Mouse (Mus musculus) midbrain, embryonic 11.5 days (tissue): ENCODE measurements around the gene Gm10382. TPM values are rescaled to one million over a fixed set of nuclear protein-coding genes. Genes with fewer than 3 reads are reported as not detected.

ENCODE experiments used
- ATAC-seq: fragments of 200-750 bp; cut with Nextera tagmentation; 2 replicates; pipeline ENCODE4 v1.8.0; 2017; ENCODE audit warnings: moderate TSS enrichment, moderate library complexity; ENCODE audit not compliant: low FRiP score
- DNase-seq: peaks from one replicate; pipeline ENCODE4 v3.0.0; 2015; ENCODE audit warnings: low spot score; ENCODE audit errors: missing footprints
- H3K27ac ChIP-seq: fragments of 300-500 bp; sonication (generic); 2 replicates; pipeline ENCODE4 v1.5.1; 2014; ENCODE audit warnings: low read depth, low read length
- H3K27me3 ChIP-seq: fragments of 300-500 bp; sonication (generic); 2 replicates; pipeline ENCODE4 v1.6.1; 2014; ENCODE audit warnings: mild to moderate bottlenecking, low read length, moderate library complexity, mixed read lengths; ENCODE audit not compliant: control insufficient read depth, insufficient read depth
- H3K36me3 ChIP-seq: fragments of 300-500 bp; sonication (generic); 2 replicates; pipeline ENCODE4 v1.6.1; 2014; ENCODE audit warnings: mild to moderate bottlenecking, low read length, moderate library complexity, mixed read lengths; ENCODE audit not compliant: control insufficient read depth, insufficient read depth
- H3K4me1 ChIP-seq: fragments of 300-500 bp; sonication (generic); 2 replicates; pipeline ENCODE4 v1.6.1; 2014; ENCODE audit warnings: low read length; ENCODE audit not compliant: control insufficient read depth, insufficient read depth
- H3K4me2 ChIP-seq: fragments of 300-500 bp; sonication (generic); 2 replicates; pipeline ENCODE4 v1.6.1; 2014; ENCODE audit warnings: mild to moderate bottlenecking, moderate library complexity
- H3K4me3 ChIP-seq: fragments of 300-500 bp; sonication (generic); 2 replicates; pipeline ENCODE4 v1.5.1; 2014; ENCODE audit warnings: low read depth, low read length
- H3K9ac ChIP-seq: fragments of 300-500 bp; sonication (generic); 2 replicates; pipeline ENCODE4 v1.6.1; 2014; ENCODE audit warnings: low read length
- H3K9me3 ChIP-seq: fragments of 300-500 bp; sonication (generic); 2 replicates; pipeline ENCODE4 v1.6.1; 2016; ENCODE audit warnings: low read length; ENCODE audit not compliant: control insufficient read depth
- WGBS: fragments of 180-500 bp; shearing (Covaris S2); extraction: QIAGEN DNeasy Blood & Tissue Kit; methylation state at CpG from one replicate; pipeline ENCODE4 v1.1.7; 2014; 5-methylcytosine and 5-hydroxymethylcytosine counted together
- polyA plus RNA-seq: library from polyadenylated mRNA; unstranded; fragments of >200 nt; fragmentation: Nextera tagmentation; extraction: Ambion mirVana; gene quantifications from 2 replicates; pipeline ENCODE4 v1.2.1, GENCODE M21; 2014

Gm10382 gene
- polyA plus RNA-seq, 1 experiment from 2014 or later, result 0.29 TPM

GRCm38 (mm10) chr5:125351057-125351456 lies 38.1 kb upstream of the Gm10382 start:
- DNase-seq (no peak), ATAC-seq (no peak)
- Histone ChIP-seq H3K27ac (no peak overlapping the region), H3K4me2 (no peak overlapping the region), H3K36me3 (no peaks in the 10 kb centered on the region), H3K9ac (no peak overlapping the region), H3K27me3 (no peaks in the 10 kb centered on the region), H3K4me1 (no peaks in the 10 kb centered on the region), H3K9me3 (no peaks in the 10 kb centered on the region; the same call in 1 of the 2 replicates), H3K4me3 (no peak overlapping the region)
- 80% methylated on average over 8 of the region's 8 CpGs for WGBS

- ATAC-seq, result no peak
- no peak for DNase-seq
- no peaks in the 10 kb centered on the region for H3K27me3 ChIP-seq
- H3K27ac ChIP-seq, result no peak overlapping the region
- H3K4me3 ChIP-seq, result no peak overlapping the region
- no peak overlapping the region for H3K4me2 ChIP-seq
- WGBS, result 94% methylated on average over 5 of the region's 5 CpGs
- H3K9ac ChIP-seq, result no peak overlapping the region
- no peaks in the 10 kb centered on the region; the same call in 1 of the 2 replicates for H3K9me3 ChIP-seq
- H3K36me3 ChIP-seq, result no peaks in the 10 kb centered on the region
- H3K4me1 ChIP-seq, result no peaks in the 10 kb centered on the region
Observed at GRCm38 (mm10) chr5:125351939-125352338, 37.2 kb upstream of the Gm10382 start.

GRCm38 (mm10) chr5:125352781-125353294 lies 36.3 kb upstream of the Gm10382 start:
- Histone ChIP-seq H3K4me2 (no peak overlapping the region), H3K4me1 (no peaks in the 10 kb centered on the region), H3K4me3 (no peak overlapping the region), H3K9me3 (no peaks in the 10 kb centered on the region; the same call in 1 of the 2 replicates), H3K9ac (no peak overlapping the region), H3K27ac (no peak overlapping the region), H3K27me3 (no peaks in the 10 kb centered on the region), H3K36me3 (no peaks in the 10 kb centered on the region)
- 97% methylated on average over 5 of the region's 5 CpGs for WGBS
- DNase-seq, result no peak
- no peak for ATAC-seq

GRCm38 (mm10) chr5:125354885-125355492 lies 34.1 kb upstream of the Gm10382 start:
- no peaks in the 10 kb centered on the region for H3K36me3 ChIP-seq
- WGBS, result 67% methylated on average over 7 of the region's 7 CpGs
- no peaks in the 10 kb centered on the region for H3K27me3 ChIP-seq
- no peak for DNase-seq
- no peak overlapping the region for H3K27ac ChIP-seq
- no peak overlapping the region for H3K4me3 ChIP-seq
- no peak overlapping the region for H3K9ac ChIP-seq
- ATAC-seq, result no peak
- H3K9me3 ChIP-seq, result no peaks in the 10 kb centered on the region; the same call in 1 of the 2 replicates
- no peaks in the 10 kb centered on the region for H3K4me1 ChIP-seq
- no peak overlapping the region for H3K4me2 ChIP-seq

- Histone ChIP-seq H3K9me3 (no peaks in the 10 kb centered on the region; the same call in 1 of the 2 replicates), H3K27me3 (no peaks in the 10 kb centered on the region)
- ATAC-seq, result no peak
Observed at GRCm38 (mm10) chr5:125355650-125356049, 33.5 kb upstream of the Gm10382 start.

GRCm38 (mm10) chr5:125357543-125358269 lies 31.4 kb upstream of the Gm10382 start:
- Histone ChIP-seq H3K36me3 (no peaks in the 10 kb centered on the region), H3K4me2 (no peak overlapping the region), H3K27ac (no peak overlapping the region), H3K27me3 (no peaks in the 10 kb centered on the region), H3K9ac (no peak overlapping the region), H3K4me3 (no peak overlapping the region), H3K9me3 (no peaks in the 10 kb centered on the region; the same call in 1 of the 2 replicates), H3K4me1 (no peaks in the 10 kb centered on the region; the same call in 1 of the 2 replicates)
- WGBS, result 78% methylated on average over 12 of the region's 12 CpGs
- ATAC-seq (no peak), DNase-seq (no peak)

More at GRCm38 (mm10) chr5:125355650-125356049, 33.5 kb upstream of the Gm10382 start:
- Histone ChIP-seq H3K27ac (no peak overlapping the region), H3K4me1 (no peaks in the 10 kb centered on the region), H3K9ac (no peak overlapping the region), H3K4me2 (no peak overlapping the region), H3K36me3 (no peaks in the 10 kb centered on the region), H3K4me3 (no peak overlapping the region)
- 56% methylated on average over 7 of the region's 7 CpGs for WGBS
- DNase-seq, result no peak

- Histone ChIP-seq H3K9ac (no peak overlapping the region), H3K36me3 (no peaks in the 10 kb centered on the region), H3K4me3 (no peak overlapping the region), H3K27ac (no peak overlapping the region), H3K27me3 (no peaks in the 10 kb centered on the region), H3K4me1 (no peaks in the 10 kb centered on the region; the same call in 1 of the 2 replicates), H3K9me3 (no peaks in the 10 kb centered on the region), H3K4me2 (no peak overlapping the region)
- DNase-seq, result no peak
- ATAC-seq, result no peak
- 82% methylated on average over 5 of the region's 5 CpGs for WGBS
Observed at GRCm38 (mm10) chr5:125358270-125358608, 30.9 kb upstream of the Gm10382 start.

GRCm38 (mm10) chr5:125360566-125360965 lies 28.6 kb upstream of the Gm10382 start:
- DNase-seq (no peak), ATAC-seq (no peak)
- H3K27ac ChIP-seq, result no peak overlapping the region
- H3K9ac ChIP-seq, result no peak overlapping the region
- no peaks in the 10 kb centered on the region for H3K27me3 ChIP-seq
- no peak overlapping the region for H3K4me3 ChIP-seq
- no peaks in the 10 kb centered on the region; the same call in 1 of the 2 replicates for H3K4me1 ChIP-seq
- WGBS, result 46% methylated on average over 9 of the region's 9 CpGs
- no peaks in the 10 kb centered on the region for H3K36me3 ChIP-seq
- H3K4me2 ChIP-seq, result no peak overlapping the region
- H3K9me3 ChIP-seq, result no peaks in the 10 kb centered on the region

- Histone ChIP-seq H3K4me1 (no peaks in the 10 kb centered on the region; the same call in 1 of the 2 replicates), H3K27ac (no peak overlapping the region), H3K4me3 (no peak overlapping the region), H3K9ac (no peak overlapping the region), H3K4me2 (no peak overlapping the region), H3K9me3 (no peaks in the 10 kb centered on the region), H3K36me3 (no peaks in the 10 kb centered on the region), H3K27me3 (no peaks in the 10 kb centered on the region)
- 72% methylated on average over 16 of the region's 16 CpGs for WGBS
- ATAC-seq (no peak), DNase-seq (no peak)
Observed at GRCm38 (mm10) chr5:125360981-125361510, 28.1 kb upstream of the Gm10382 start.
